Mouse (Mus musculus) CD8-positive naive resting alpha-beta T cell, adult 2 months (primary cell): ENCODE measurements around the gene S100b.

Experiments
- DNase-seq, 2 experiments: peaks; one replicate each; pipeline ENCODE4 v3.0.0; 2022; ENCODE audit warnings: low read depth in 2 of 2, low spot score in 2 of 2

Gene S100b

DNA sequence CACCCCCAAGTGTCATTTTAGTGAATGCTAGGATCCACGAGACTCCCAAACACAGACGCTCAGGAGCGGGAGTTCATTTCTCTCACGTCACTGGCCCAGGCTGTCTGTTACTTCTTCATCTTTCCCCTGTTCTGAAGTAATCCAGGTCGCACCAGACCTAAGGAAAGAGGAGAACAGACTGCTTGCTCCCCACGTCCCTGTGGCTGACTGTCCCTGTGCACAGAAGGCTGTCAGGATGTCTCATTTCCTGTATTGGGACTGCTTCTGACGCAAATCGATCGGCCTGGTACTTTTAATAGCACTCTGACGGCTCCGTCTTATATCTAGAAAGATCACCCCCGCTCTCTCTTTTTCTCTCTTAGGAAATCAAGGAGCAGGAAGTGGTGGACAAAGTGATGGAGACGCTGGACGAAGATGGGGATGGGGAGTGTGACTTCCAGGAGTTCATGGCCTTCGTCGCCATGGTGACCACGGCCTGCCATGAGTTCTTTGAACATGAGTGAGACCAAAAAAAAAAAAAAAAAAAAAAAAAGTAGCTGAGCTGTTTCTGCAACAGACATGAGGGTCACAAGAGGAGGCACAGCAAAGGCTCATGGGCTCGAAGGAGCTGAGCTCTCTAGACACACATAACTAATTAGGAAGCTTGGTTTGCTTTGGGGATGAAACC is 6.0 kb downstream of the S100b start:
- DNase-seq, result no peak

DNA sequence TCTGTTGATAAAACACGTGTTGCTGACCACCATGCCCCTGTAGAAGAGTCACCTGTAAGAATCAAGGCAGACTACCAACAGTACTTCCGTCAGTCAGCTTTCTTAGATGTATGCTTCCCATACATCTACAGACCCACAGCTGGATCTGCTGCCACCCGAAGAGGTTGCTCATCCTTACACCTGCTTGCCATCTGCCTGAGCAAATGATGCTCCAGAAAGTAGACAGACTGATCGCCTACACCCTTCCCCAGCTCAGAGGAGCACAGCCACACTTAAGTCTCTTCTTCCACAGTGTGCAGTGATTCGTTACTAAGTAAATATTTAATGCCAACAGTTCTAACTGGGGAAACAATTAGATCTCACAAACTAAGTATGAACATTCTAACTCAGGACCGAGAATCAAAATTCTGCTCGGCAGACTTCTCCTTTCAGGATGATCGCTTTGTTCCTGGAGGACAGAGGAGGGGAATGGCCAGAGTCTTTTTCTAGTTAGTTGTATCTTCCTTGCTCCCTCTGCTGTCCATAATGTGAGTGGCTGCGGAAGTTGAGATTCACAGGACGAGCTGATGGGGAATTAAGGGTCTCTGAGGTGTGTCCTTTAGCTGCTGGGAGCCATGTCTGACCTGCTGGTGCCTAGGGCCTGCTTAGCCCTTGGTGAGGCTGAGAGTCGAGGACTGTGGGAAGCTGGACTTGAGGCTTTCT is 6.9 kb downstream of the S100b start:
- DNase-seq, result no peak

DNA sequence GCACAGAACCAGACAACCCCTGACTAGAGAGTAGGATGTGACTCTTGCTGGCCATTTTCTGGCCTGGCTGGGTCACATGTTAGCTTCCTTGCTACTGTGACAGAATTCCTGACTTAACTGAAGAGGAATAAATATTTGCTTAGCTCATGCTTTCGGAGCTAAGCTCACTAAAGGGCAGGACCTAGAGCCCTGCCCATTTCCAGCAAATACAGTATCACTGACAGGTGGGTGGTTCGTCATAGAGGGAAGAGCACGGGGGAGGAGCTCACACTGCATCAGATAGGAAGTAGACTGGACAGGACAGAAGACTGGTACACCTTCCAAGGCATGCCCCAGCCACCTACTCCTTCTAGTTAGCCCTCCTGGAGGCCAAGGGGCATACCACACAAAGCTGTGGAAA is 7.8 kb downstream of the S100b start:
- DNase-seq, result no peak

DNA sequence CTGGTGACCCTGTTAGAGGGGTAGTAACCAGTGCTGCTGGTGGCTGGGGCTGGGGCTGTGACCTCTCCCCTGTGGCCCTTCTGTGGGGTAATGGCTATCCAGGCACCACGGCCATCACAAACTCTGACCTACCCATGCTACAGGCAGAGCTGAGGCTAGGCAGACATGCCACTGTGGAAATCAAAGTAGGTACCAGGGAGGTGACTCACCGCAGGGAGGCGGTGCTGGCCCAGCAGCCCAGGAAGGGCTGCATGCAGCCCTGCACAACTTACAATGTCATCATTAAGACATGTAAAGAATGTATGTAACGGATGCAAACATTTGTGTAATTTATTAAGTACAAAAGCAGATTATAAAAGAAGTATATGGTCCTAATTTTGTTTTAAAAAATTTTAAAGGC is 8.8 kb downstream of the S100b start:
- DNase-seq, result no peak

DNA sequence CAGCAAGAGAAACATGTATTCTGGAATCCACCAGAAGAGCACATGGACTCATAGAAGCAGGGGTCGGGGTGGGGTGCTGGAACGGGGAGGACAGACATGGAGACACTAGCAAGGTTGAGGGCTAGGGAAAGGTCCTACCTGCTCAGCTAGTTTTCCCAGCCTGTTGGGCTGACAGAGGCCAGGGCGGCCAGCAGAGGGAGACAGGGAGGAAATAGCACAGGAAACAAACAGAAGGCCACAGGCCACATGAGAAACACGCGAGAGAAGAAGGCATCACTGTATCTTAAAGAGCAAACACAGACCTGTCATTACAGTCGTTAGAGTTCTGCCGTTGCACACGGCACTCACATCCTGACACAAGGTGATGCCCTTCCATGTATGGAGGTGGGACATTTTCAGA is 17.6 kb downstream of the S100b start:
- DNase-seq, result peak; percentile 34 to 58

DNA sequence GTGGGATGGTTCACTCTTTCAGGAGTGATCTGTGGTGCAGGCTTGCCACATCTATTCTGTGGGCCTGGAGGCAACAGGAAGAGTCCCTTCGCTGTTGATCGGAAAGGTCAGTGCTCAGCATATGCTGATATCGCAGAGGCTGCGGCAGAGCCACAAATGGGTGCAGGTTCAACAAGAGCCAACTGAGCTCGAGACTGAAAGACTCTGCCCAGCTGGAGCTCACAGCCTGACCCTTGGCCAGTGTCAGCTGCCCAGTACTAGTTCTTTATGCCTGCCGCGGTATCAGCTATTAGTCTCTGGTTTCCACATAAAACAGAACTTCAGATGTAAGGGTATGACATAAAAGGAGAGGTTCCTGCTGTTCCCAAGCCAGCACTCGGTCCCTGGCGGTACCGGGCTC is 21.6 kb downstream of the S100b start:
- DNase-seq, result no peak

DNA sequence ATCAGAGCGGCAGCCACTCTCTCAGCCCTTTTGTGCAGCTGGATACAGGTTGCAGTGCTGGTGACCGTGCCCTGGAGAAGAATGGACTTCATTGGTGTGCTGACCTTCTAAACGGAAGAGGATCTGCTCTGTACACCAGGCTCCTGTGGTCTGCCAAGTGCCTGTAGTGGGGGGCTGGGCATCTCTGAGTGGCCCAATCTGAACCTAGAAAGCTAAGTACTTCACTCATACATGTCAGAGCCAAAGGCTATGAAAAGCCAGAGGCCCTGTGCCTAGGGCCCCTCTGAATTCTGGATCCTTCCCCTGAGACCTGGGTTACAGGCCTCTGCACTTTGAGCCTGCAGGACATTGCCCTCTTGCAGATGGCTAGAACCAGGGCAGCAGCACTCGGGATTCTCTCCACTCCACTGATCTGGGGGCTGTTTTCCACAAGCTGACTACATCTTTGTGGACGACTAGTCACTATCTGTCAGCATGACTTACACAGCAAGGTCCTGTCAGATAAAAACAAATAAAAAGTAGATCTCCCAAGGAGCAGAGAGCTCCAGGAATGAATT is 25.0 kb downstream of the S100b start:
- DNase-seq, result no peak

DNA sequence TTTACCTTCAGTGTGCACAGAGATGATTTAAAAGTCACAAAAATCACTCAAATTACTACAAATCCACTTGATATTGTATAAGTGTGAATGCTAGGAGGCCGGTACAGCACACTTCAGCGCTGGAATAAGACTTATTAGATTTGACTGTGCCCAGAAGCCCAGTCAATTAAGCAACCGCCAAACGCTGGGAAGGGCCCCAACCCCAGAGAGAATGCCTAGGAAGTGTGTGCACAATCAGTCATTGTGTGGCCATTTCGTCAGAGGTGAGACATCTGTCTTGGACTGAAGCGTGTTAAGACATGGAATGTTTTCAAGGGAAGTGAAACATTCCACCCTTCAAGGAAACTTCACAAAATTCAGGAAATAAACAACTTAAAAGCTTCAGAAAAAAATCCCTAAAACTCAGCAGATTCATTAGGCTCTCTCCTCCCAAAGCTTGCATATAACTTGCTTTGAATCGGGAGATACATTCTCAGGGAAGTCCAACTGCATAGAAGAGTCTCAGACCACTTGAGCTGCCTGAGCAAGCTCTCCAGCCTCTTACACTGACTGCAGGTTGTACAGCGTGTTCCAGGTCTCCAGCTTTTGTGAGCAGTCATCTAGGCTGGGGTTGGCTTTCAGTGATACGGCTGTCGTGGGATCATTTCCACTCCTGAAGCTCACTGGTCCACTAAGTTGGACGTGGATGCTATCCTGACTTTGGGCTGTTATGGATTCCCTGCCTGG is 34.8 kb downstream of the S100b start:
- DNase-seq, result no peak

DNA sequence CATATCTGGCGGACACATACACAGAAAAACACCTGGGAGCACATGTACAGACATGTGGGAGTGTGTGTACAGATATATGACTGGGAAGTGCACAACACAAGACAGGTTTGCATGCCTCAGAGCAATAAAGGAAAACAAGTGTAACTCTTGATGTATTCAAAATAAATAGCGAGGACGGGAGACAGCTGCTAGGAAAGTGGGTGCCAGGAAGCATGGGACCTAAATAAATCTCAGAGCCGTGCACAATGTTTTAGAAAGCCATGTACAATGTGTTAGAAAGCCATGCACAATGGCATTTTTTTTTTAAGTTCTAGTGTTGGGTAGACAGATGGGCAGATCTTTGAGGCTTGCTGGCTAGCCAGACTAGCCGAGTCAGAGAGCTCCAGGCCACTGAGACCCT is 35.4 kb downstream of the S100b start:
- no peak for DNase-seq

DNA sequence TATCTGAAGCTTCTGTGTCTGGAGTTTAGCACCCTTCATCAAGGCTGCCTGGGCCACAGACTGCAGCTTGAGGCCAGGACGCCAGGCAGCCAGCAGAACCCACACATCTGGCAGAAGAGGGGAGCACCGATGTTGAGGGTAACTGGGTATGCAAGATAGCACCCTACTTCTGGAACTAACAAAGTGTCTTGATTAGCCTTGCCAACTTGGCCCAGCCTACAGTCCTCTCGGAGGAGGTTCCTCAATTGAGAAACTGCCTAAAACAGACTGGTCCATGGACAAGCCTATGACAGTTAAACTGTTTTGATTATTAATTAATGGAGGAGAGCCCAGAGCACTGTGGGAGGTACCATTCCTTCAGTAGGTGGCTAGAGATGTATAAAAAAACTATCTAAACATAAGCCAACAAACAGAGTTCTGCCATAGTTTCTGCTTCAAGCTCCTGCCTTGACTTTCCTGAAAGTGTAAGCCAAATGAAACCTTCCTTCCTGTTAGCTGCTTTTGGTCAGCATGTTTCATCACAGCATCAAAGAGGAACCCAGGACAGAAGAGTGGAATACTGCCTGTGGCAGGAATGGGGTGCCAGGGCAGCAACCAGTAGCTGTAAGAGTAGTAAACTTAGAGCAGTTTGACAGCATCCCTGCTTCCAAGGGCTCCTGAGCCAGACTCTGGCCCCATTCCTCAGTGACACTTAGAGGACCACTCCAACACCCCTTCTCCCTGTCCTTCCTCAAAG is 36.5 kb downstream of the S100b start:
- no peak for DNase-seq

DNA sequence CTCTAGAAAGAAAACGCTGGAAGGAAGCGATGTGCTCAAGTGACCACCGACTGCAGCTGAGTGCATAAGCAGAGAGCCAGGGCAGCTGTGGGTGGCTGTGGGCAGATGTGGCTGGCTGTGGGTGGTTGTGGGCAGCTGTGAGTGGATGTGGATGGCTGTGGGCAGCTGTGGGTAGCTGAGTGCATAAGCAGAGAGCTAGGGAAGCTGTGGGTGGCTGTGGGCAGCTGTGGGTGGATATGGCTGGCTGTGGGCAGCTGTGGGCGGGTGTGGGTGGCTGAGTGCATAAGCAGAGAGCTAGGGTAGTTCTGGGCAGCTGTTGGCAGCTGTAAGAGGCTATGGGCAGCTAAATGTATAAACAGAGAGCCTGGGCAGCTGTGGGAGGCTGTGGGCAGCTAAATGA is 39.6 kb downstream of the S100b start:
- DNase-seq, result no peak

DNA sequence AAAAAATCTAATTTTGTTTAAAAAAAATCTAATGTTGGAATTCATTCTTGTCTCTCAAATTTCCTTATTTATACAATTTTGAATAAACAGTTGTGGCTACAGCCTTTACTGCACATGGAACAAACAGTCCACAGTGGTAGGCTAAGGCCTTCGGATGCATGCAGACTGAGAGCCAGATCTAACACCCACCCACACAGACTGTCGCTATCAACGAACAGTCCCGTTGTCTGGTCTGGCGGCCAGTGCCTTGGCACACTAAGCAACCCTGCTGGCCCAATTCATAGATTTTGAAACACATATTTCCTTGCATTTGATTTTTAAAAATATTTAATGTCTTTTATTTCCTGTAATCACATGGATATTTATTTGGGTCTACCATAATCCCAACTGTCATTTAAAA is 46.5 kb downstream of the S100b start:
- DNase-seq, result no peak

DNA sequence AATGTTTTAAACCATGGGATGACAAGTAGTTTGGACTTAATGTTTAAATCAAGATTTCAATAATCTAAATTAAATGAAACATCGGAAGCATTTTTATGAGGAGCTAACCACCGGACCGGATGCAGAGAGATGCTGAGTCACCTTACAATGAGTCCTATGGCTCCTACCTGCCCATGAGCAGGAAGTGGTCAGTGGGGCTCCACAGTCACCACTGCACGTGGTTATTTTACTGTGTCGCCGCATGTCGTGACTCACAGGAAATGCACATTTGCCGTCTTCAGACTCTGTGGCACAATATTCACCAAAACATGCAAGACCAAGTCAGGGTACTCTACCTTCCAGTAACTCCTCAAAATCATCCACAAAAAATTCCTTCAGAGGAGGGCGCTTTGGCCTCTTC is 53.1 kb downstream of the S100b start:
- DNase-seq, result peak; percentile 8 to 20
